Mouse (Mus musculus): ENCODE data around the gene Mgme1.

Mgme1 gene

GRCm38 (mm10) chr2:144264398-144265119, 5.9 kb upstream of the Mgme1 start:
- DNase-seq (ENCODE audit: low read depth, low spot score) = no peak

- DNase-seq (ENCODE audit: low read depth, low spot score) = no peak
Observed at GRCm38 (mm10) chr2:144265120-144265488, 5.4 kb upstream of the Mgme1 start.

- DNase-seq (ENCODE audit: low read depth, low spot score) = no peak
Observed at GRCm38 (mm10) chr2:144265916-144266683, 4.4 kb upstream of the Mgme1 start.

GRCm38 (mm10) chr2:144267004-144267730, 3.3 kb upstream of the Mgme1 start:
- DNase-seq (ENCODE audit: low read depth, low spot score) = no peak

- DNase-seq (ENCODE audit: low read depth, low spot score) = no peak
Observed at GRCm38 (mm10) chr2:144267731-144268015, 2.8 kb upstream of the Mgme1 start.

- no peak for DNase-seq (ENCODE audit: low read depth, low spot score)
Observed at GRCm38 (mm10) chr2:144268446-144269305, 1.8 kb upstream of the Mgme1 start.

GRCm38 (mm10) chr2:144269306-144269650, 1.2 kb upstream of the Mgme1 start:
- no peak for DNase-seq (ENCODE audit: low read depth, low spot score)

GRCm38 (mm10) chr2:144269679-144270475, 586 bp upstream of the Mgme1 start:
- DNase-seq (ENCODE audit: low read depth, low spot score) = no peak

- DNase-seq (ENCODE audit: low read depth, low spot score) = no peak
Observed at GRCm38 (mm10) chr2:144272088-144272487, 1.6 kb downstream of the Mgme1 start.

GRCm38 (mm10) chr2:144274741-144275140, 4.3 kb downstream of the Mgme1 start:
- no peak for DNase-seq (ENCODE audit: low read depth, low spot score)

- DNase-seq (ENCODE audit: low read depth, low spot score) = no peak
Observed at GRCm38 (mm10) chr2:144276885-144277284, 6.4 kb downstream of the Mgme1 start.

GRCm38 (mm10) chr2:144279742-144280141, 9.3 kb downstream of the Mgme1 start:
- DNase-seq (ENCODE audit: low read depth, low spot score) = peak; percentile 62

GRCm38 (mm10) chr2:144280568-144280967, 10.1 kb downstream of the Mgme1 start:
- no peak for DNase-seq (ENCODE audit: low read depth, low spot score)

GRCm38 (mm10) chr2:144281417-144281816, 11.0 kb downstream of the Mgme1 start:
- peak; percentile 86 for DNase-seq (ENCODE audit: low read depth, low spot score)

- DNase-seq (ENCODE audit: low read depth, low spot score) = peak; percentile 29
Observed at GRCm38 (mm10) chr2:144290321-144290720, 19.9 kb downstream of the Mgme1 start.

- no peak for DNase-seq (ENCODE audit: low read depth, low spot score)
Observed at GRCm38 (mm10) chr2:144291600-144292305, 21.3 kb downstream of the Mgme1 start.

- DNase-seq (ENCODE audit: low read depth, low spot score) = no peak
Observed at GRCm38 (mm10) chr2:144295145-144295735, 24.8 kb downstream of the Mgme1 start.

GRCm38 (mm10) chr2:144299749-144300669, 29.5 kb downstream of the Mgme1 start:
- peak; percentile 72 for DNase-seq (ENCODE audit: low read depth, low spot score)

GRCm38 (mm10) chr2:144301101-144301500, 30.6 kb downstream of the Mgme1 start:
- DNase-seq (ENCODE audit: low read depth, low spot score) = peak; percentile 51

Data from 3T3-L1 (cell line).